Mouse (Mus musculus): ENCODE data around the gene Zfp950. TPM values are rescaled to one million over a fixed set of nuclear protein-coding genes. Genes with fewer than 3 reads are reported as not detected.

Zfp950 gene
- polyA plus RNA-seq, 1 experiment from 2014 or later = 28.2 TPM

Other genes starting within 250 kb of the Zfp950 start
- 0.13 TPM in 1 of 2 replicates, not detected in the other for gene Gm7102, start 35.5 kb upstream of the Zfp950 start, polyA plus RNA-seq (2014; fragmentation: Nextera tagmentation; extraction: Ambion mirVana)
- not detected in 2 replicates for gene Gm6020, start 43.0 kb upstream of the Zfp950 start, polyA plus RNA-seq (2014; fragmentation: Nextera tagmentation; extraction: Ambion mirVana)
- 15.1 and 17.6 TPM in 2 replicates for gene Csf2ra, start 87.6 kb upstream of the Zfp950 start, polyA plus RNA-seq (2014; fragmentation: Nextera tagmentation; extraction: Ambion mirVana)
- not detected in 2 replicates for gene Gm21060, start 156.2 kb upstream of the Zfp950 start, polyA plus RNA-seq (2014; fragmentation: Nextera tagmentation; extraction: Ambion mirVana)

Data from limb, embryonic 11.5 days (tissue).